Mouse (Mus musculus) brain, embryonic 14.5 days (tissue): ENCODE data around the gene Timp3. TPM values are rescaled to one million over a fixed set of nuclear protein-coding genes. Genes with fewer than 3 reads are reported as not detected.

Experiments used
- DNase-seq: peaks from one replicate; pipeline ENCODE4 v3.0.0-alpha.2; 2011; ENCODE audit warnings: low read depth
- CTCF ChIP-seq: fragments of 200-500 bp; IDR thresholded peaks from 2 replicates; pipeline ENCODE4 v1.5.1; 2012; ENCODE audit warnings: inconsistent platforms, mild to moderate bottlenecking, moderate library complexity, borderline replicate concordance; ENCODE audit not compliant: insufficient read depth, insufficient read length; ENCODE audit errors: extremely low read depth
- POLR2A ChIP-seq: fragments of 200-500 bp; IDR thresholded peaks from 2 replicates; pipeline ENCODE4 v1.6.1; 2012; ENCODE audit warnings: mild to moderate bottlenecking, inconsistent platforms, borderline replicate concordance; ENCODE audit not compliant: poor library complexity, insufficient read depth, insufficient read length, severe bottlenecking; ENCODE audit errors: extremely low read depth
- polyA plus RNA-seq: library from polyadenylated mRNA; depleted of rRNA; stranded (reverse); fragments of >200 nt; gene quantifications from 2 replicates; pipeline ENCODE4 v1.2.3, GENCODE M21; 2012

Gene Timp3
- polyA plus RNA-seq, 1 experiment, result 22.8 TPM

DNA sequence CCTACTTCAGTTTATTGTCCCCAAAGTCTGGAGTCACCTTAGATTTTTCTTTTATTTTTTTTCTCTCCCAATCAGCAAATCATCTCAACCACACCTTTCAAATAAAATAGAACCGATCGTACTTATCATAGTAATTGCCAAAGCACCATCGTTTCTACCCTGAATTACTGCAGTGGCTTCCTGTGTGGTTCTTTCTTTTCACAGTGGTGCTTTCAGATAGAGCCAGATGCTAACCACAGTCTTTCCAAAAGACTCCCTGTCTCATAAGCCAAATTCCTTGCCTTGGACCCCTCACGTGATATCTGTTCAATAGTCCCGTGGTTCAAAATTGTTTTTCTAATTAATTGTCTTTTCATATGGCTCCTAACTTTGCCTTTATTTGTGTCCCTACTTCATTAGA is 22.8 kb upstream of the Timp3 start:
- DNase-seq, result no peak
- TF ChIP-seq POLR2A (no peak), CTCF (no peak)

DNA sequence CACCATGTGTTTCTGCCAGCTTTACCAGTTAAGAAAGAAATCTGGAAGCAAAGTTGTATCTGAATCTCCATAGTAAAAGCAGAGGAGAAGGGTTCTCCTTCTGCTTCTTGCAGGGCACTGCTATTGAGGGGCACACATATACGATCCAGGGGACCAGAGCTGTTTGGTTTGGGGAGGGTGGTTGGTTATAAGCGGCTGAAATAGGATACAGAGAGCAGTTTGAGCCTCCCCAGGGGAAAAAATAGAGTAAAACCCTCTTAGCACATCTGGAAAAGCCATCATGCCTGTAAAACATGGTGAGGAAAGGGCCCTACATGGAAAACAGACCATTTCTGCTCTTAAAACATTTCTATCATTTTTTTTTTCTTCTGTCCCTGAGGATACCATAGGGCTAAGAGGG is 21.7 kb upstream of the Timp3 start:
- TF ChIP-seq POLR2A, result no peak
- no peak for TF ChIP-seq CTCF
- DNase-seq, result no peak

DNA sequence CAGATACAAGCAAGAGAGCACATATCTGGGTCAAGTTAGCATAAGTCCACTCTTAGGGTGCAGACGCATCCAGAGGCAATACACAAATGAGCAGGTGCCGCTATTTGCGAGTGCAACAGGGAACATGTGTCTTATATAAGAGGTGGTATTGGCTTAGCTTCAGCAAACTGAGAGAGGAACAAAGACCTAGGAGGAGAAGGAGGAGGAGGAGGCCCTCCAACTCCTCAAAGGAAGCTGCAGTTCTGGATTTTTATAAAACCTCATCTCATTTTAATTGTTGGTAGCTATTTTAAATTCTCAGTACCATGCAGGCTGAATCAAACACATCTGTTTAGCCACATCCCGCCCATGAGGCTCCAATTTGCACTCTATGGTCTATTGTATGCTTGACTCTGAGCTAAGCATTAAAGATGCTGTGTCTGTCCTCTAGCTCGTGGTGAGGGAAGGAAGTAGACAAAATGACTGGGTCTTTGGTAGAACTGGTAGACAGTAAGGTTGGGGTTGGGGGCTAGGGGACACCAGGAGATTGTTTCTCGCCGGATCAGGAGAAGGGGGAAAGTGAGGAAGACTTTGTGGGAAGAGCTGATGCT is 20.5 kb upstream of the Timp3 start:
- no peak for DNase-seq
- no peak for TF ChIP-seq CTCF

DNA sequence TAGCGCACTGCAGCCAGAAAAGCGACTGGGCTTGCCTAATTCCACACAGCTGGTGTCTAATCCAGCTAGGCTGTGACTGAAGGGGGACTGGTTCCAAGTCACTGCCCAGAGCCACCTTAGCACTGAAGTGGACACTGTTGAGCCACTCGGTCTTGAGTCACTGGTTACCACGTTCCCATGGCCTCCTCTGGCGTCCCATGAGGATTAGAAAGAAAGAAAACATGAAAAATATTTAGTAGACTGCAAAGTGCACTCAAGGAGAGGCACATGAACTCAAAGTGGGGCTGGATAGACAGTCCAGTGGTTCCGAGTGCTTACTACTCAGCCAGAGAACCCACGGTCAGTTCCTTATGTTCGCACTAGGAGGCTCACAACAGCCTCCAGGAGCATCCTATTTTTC is 18.9 kb upstream of the Timp3 start:
- TF ChIP-seq CTCF (no peak), POLR2A (no peak)
- no peak for DNase-seq

DNA sequence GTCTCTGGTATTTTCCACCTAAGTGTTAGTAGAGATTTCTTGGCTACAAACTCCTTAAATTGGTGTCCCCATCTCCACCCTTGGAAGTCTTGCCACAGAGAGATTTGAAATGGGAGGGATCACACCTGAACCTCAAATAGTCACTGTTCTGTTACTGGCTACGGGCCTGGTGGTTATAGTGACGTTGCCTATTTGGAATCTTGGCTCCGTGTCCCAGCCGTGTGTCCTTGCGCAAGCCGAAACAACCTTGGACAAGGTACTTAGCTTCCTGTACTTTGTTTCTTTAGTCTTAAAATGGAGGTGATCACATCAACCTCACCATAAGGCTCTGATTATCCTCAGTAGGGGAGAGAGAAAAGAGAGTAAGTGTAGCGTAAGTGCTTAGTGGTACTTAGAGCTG is 13.7 kb upstream of the Timp3 start:
- DNase-seq, result no peak
- TF ChIP-seq POLR2A (no peak), CTCF (no peak)

DNA sequence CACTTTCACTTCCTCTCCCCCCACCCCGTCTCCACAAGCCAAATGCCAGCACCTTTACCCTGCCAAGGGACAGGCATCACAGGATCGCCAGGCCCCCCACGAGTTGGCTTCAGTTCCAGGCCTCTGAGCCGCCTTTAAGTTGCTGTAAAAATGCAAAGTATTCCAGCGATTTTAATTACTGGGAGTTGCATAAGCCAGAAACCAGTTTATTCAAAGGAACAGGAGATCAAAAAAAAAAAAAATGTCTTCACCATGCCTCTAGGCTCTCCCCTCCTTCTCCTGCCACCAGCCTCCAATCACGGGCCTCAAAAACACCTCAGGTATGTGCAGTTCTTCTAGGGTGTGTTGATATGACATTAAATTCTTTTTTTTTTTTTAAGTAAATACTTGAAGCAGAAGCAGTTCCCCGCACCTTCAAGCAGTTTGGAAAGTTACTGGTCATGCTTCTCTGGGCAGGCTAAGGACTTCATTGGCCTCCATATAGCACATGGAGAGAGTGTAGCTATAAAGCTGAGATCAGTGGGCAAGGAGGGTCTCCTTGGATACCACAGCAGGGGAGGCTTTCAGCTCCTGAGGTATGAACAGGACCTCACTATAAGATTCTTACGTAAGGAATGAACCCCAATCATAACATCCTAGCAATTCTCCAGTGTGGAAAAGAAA is 9.9 kb upstream of the Timp3 start:
- DNase-seq, result peak; percentile 15
- TF ChIP-seq CTCF, result no peak
- no peak for TF ChIP-seq POLR2A

DNA sequence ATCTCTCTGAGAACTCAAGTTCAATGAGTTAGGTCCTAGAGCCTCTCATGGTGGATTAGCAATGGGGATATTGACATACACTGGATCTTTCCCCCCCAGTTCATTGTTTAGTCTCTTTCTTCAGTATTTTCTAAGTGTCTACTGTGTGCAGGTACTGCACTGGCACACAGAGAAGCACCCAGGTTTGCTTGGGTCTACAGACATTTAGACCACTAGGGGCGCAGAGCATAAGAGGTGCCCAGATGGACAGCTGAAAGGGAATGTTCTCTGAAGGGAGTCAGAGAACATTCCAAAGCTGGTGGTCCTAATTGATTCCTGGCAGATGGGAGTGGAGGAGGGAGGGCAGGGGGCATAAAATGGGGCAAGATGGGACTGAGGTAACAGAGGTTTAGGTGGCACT is 6.3 kb upstream of the Timp3 start:
- no peak for DNase-seq
- TF ChIP-seq POLR2A, result no peak
- no peak for TF ChIP-seq CTCF

DNA sequence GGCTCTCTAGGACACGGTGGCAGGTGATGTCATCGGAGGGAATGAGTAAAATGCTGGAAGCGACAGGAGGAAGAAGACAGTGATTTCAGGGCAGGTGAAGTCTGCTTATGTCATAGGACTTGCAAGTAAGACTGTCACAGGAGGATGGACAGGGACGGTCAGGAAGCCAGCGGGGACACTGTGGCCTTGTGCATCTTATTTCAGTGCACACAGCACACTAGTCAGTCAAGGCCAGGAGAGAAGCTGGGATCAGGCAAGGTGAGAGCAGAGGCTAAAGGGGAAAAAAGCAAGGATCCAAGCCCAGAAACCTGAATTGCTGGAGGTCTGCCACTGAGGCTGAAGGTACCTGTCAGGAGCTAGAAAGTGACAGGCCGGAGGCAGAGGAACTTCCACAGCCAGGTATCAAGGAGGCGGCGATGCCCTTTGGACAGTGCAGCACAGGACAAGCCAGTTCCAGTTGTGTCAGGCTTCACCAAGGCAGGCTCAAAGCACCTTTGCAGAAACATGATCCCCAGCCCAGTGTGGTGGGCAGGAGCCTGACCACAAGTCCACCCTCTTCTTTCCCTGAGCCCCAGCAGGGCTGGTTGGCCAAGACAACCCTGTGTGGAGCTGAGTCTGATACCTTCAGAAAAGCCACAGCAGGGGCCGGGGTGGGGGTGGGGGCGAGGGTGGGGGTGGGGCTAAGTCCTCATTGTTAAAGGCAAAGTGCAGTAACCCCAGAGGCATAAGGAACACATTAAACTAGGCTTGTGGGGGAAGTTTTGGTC is 5.4 kb upstream of the Timp3 start:
- TF ChIP-seq POLR2A (no peak), CTCF (no peak)
- no peak for DNase-seq

DNA sequence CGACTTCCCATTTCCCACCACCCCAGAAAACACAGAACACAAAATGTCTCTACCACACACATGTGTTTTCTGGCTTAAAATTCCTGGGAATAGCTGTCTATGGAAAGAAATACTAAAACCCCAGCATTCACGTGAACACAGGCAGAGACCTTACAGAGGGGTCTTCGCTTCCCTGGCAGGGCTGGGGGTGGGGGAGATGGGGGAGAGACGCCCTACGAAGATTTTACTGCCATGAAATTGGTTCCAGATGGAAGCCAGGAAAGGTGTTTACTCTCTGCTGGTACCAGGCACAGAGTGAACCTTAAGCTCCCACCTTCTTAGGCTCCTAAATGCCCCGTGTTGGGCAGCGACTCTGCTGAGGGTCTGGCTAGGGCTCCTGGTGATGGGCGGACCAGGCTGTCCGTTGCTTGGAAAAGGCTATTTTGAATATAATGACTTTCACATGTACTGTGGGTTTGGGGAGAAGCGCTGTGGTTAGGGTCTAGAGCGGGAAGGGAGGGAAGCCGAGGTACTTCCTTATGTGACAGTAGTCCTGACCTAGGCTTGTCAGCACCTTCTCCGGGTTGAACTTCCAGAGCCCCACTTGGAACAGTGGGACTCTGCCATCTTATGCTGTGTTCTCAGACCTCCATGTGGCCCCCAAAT is 4.6 kb upstream of the Timp3 start:
- no peak for DNase-seq
- TF ChIP-seq POLR2A (no peak), CTCF (no peak)

DNA sequence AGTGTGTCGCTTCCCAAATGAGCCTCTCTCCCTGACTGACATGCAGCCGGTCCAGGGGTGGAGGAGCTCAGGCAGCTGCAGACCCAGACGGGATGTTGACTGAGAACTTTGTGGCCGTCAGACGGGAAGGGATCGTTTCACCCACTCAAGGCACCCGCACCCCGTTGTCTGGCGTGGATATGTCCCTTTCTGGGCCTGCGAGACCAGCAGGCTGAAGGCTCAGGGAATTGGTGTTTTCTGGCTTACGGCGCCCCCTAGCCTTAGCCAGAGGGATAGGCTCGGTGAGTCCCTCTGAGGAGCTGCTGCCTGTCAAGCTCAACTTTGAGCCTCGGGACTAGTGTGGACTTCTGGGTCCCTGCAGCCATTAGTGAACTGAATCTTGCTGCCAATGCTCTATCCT is 4.1 kb upstream of the Timp3 start:
- TF ChIP-seq POLR2A (no peak), CTCF (peak; percentile 92)
- DNase-seq, result peak; percentile 83

DNA sequence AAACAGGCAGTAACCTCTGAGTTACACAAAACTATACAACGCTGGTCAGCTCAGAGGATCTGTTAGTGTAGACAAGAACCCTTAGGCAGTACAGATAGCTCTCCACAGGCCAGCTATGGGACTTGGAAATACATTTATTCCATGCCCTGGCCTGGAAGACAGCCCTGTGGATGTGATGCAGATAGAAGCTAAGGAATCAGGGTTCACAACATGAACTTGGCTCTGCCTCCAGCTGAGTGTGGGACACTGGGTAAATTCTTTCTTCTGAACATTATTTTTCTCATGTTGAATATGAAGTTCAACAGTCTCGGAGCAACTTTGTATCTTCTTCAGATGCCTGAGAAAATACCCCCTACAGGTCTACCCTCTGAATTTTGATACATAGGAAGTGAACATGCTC is 2.9 kb upstream of the Timp3 start:
- TF ChIP-seq POLR2A (no peak), CTCF (no peak)
- DNase-seq, result no peak

DNA sequence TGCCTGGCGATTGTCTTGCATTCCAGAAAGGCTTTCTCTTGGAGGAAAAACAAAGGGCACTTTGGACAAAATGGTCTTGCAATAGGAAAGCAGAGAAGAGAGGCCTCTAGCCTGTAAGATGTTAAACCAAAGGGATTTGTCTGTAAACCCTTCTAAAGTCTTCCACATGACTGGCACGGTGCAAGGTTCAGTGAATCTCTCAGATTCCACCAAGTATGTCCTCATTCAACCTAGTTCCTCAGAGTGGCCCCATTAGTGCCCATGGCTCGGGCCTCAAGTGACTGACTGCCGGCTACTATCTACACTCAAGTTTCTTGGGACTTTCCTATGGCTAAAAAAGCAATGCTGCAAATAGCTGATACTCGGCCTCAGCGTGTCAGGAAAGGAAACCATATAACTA is 1.8 kb upstream of the Timp3 start:
- no peak for TF ChIP-seq CTCF
- no peak for TF ChIP-seq POLR2A
- no peak for DNase-seq

DNA sequence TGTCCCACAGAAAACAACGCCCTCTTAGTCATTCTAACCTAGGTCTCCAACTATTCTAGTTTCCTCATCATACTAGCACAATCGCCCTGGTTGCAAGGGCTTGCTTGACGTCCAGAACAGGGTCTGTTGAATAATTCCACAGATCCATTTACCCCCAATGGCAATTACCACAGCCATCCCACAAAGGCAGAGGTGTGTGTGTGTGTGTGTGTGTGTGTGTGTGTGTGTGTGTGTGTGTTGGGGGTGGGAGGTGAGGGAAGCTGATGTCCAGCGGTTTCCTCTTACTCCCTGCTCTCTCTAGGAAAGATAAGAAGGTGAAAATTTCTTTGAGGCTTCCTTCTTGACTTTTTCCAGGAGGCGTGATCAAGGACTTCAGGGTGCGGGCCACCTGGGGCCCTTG is 377 bp upstream of the Timp3 start:
- no peak for DNase-seq
- TF ChIP-seq CTCF (no peak), POLR2A (no peak)

DNA sequence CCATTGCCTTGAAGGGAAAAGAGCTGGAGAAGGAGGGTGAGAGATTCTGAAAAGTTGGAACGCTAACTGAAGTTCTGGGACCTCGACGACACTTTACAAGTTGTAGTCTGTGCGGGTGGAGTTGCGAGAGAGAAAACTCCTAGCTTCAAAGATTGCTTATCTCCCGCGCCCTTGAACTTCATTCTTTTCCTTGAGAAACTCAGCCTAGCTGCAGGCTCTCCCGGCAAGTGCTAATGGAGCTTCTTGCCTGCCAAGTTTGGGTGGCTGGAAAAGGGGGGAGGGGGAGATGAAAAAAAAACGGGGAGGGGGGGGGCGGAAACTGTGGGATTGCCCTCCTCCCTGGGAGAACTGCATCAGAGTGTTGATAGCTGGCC is 932 bp downstream of the Timp3 start:
- DNase-seq, result peak; percentile 45
- TF ChIP-seq POLR2A (no peak), CTCF (no peak)

DNA sequence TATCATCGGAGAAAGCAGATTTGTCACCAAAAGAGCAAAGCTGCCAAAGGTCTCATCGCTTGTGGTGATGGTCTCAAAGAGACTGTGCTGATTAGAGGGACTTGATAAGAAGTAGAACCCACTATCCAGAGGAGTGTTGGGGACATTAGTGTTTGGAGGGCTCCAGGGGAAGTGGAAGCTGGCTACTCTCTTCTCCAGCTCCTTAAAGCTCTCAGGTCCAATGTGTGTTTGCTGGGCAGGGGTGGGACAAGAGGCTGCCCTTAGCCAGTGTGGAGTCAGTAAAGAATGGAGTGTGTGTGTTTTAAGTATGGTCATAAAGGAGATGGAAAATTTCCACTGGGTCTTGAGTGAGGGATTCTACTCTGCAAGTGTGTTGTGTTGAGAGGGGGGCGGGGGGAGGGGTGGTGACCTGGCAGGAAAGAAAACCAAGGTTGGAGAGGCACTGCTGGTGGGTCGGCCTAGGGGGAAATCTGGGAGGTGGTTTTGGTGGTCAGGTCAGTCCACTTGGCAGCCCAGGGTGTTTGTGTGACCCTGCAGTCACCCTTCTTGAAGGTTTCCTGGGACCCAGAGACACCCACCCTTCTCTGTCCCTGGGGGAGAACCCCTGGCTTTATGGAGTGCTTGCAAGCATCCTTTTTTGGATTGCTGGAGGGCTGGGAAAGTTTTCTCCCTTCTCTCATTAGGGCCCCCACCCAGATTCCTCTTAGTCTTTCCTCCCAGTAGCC is 1.6 kb downstream of the Timp3 start:
- TF ChIP-seq CTCF (no peak), POLR2A (no peak)
- no peak for DNase-seq
